In the genomic region with DNA sequence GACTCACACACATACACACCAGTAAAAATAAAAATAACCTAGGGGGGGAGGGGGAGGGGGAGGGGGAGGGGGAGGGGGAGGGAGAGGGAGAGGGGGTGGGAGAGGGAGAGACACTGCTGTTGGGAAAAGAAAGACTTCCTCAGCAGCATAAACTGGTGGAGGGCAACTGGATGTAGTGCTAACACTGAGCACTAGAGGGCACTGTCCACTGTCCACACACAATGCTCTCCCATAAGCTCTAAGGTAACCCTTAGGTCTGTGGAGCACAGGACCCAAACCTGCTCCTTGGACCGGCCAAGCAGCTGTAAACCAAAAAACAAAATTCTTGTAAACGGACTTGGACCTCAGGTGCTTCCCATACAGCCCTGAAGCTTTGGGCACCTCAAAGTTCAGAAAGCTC, we compare ENCODE assay signal across 9 mouse cellular contexts. TPM values are rescaled to one million over a fixed set of nuclear protein-coding genes. Genes with fewer than 3 reads are reported as not detected.
DNase-seq lines count a peak whose midpoint lies in the region; ATAC-seq lines count a peak whose summit lies in the region.
"Had no signal": no experiment of that assay in that cellular context is flagged by ENCODE, and none has a peak within 500 bp of the region (broad histone marks: within the 10 kb centered on the region; RNA-seq: fewer than 3 reads in every experiment).

No protein-coding gene starts in this region.

- H3K27ac ChIP-seq in intestine, embryonic 15.5 days, result no peak overlapping the region
- no peak overlapping the region for H3K27ac ChIP-seq in lung, embryonic 16.5 days (ENCODE audit: low read length)

- no peak overlapping the region for H3K4me2 ChIP-seq in intestine, embryonic 15.5 days (replicated peaks)
- no peak overlapping the region for H3K4me2 ChIP-seq in lung, embryonic 16.5 days (ENCODE audit: low read depth, low read length)

- 0 out of 2 replicates have a peak, but pooled peaks have one; percentile 34 for ATAC-seq in intestine, embryonic 15.5 days
- ATAC-seq in lung, embryonic 16.5 days (ENCODE audit: low read depth), result peak; percentile 80

- peak; percentile 51 for DNase-seq in gastrocnemius, postnatal 14 days
- DNase-seq in gastrocnemius, postnatal 4 days (ENCODE audit: low spot score in 2 of 2), result no peak
- DNase-seq in urinary bladder, postnatal 36 days (ENCODE audit: low spot score in 2 of 2), result peak; percentile 28 to 38
- DNase-seq in urinary bladder, postnatal 4 days (ENCODE audit: low spot score in 2 of 2), result no peak
- DNase-seq in cerebellum, postnatal 14 days, result peak; percentile 79 to 83
- peak; percentile 92 for DNase-seq in splenic B cell, adult 2 months (ENCODE audit: low read depth, low spot score)

- H3K4me1 ChIP-seq in intestine, embryonic 15.5 days (replicated peaks), result no peaks in the 10 kb centered on the region
- no peaks in the 10 kb centered on the region for H3K4me1 ChIP-seq in lung, embryonic 16.5 days (replicated peaks; ENCODE audit: control insufficient read depth, insufficient read depth, low read length)

- H3K9ac ChIP-seq in intestine, embryonic 15.5 days, result no peak overlapping the region
- no peak overlapping the region for H3K9ac ChIP-seq in lung, embryonic 16.5 days (ENCODE audit: low read length)

- whole genome bisulfite sequencing in intestine, embryonic 15.5 days, result 10% methylated on average over 2 of the region's 2 CpGs
- 3% methylated on average over 2 of the region's 2 CpGs for WGBS in lung, embryonic 16.5 days

- intact Hi-C loops in gastrocnemius, postnatal 14 days (cut with DNase I; ENCODE audit: low total_unique reads), result loop anchor here (2.0 to 5.0 kb wide), 2 partner anchors 64 to 90 kb away; no protein-coding TSS in a partner anchor

- H3K36me3 ChIP-seq in intestine, embryonic 15.5 days, result no peaks in the 10 kb centered on the region
- H3K36me3 ChIP-seq in lung, embryonic 16.5 days (ENCODE audit: control insufficient read depth, insufficient read depth, low read length), result no peaks in the 10 kb centered on the region
- H3K36me3 ChIP-seq in splenic B cell, adult 2 months (ENCODE audit: control insufficient read depth, insufficient read depth, low read length, poor library complexity, severe bottlenecking), result no peaks in the 10 kb centered on the region

- no peak overlapping the region for H3K4me3 ChIP-seq in intestine, embryonic 15.5 days (replicated peaks)
- H3K4me3 ChIP-seq in lung, embryonic 16.5 days (ENCODE audit: low read length), result no peak overlapping the region

- no peaks in the 10 kb centered on the region for H3K9me3 ChIP-seq in intestine, embryonic 15.5 days
- H3K9me3 ChIP-seq in lung, embryonic 16.5 days (ENCODE audit: control insufficient read depth, low read length), result no peaks in the 10 kb centered on the region

- no peaks in the 10 kb centered on the region for H3K27me3 ChIP-seq in intestine, embryonic 15.5 days (replicated peaks)
- H3K27me3 ChIP-seq in lung, embryonic 16.5 days (ENCODE audit: control insufficient read depth, insufficient read depth, low read depth, low read length), result no peaks in the 10 kb centered on the region
- no peaks in the 10 kb centered on the region for H3K27me3 ChIP-seq in splenic B cell, adult 2 months (ENCODE audit: control insufficient read depth, insufficient read depth, low read length, poor library complexity, severe bottlenecking)

RNA-seq across cellular contexts. Expression of gene Gh, which starts 1.0 kb away (rescaled TPM):
- total RNA-seq in gastrocnemius, postnatal 14 days (2021), result not detected
- not detected for total RNA-seq in gastrocnemius, postnatal 4 days (2021)
- polyA plus RNA-seq in intestine, embryonic 15.5 days (2015; fragmentation: Nextera tagmentation; extraction: Ambion mirVana), result not detected in 2 replicates
- polyA plus RNA-seq in lung, embryonic 16.5 days (2015; fragmentation: Nextera tagmentation; extraction: Ambion mirVana), result not detected in 2 replicates
- polyA plus RNA-seq: neural tube, embryonic 14.5 days had no signal

RNA-seq across cellular contexts. Expression of gene Cd79b, which starts 11.9 kb away (rescaled TPM):
- 1 to 10 TPM; 1.0 to 1.1 TPM for total RNA-seq in gastrocnemius, postnatal 14 days (2021)
- total RNA-seq in gastrocnemius, postnatal 4 days (2021), result 1 to 10 TPM; 1.3 to 1.5 TPM
- 2.9 and 3.0 TPM in 2 replicates for polyA plus RNA-seq in intestine, embryonic 15.5 days (2015; fragmentation: Nextera tagmentation; extraction: Ambion mirVana)
- polyA plus RNA-seq in lung, embryonic 16.5 days (2015; fragmentation: Nextera tagmentation; extraction: Ambion mirVana), result 4.7 and 6.8 TPM in 2 replicates

RNA-seq across cellular contexts. Expression of gene Tcam1, which starts 26.2 kb away (rescaled TPM):
- under 1 TPM; 0.07 to 0.12 TPM for total RNA-seq in gastrocnemius, postnatal 14 days (2021)
- under 1 TPM; 0.12 to 0.29 TPM for total RNA-seq in gastrocnemius, postnatal 4 days (2021)
- polyA plus RNA-seq in intestine, embryonic 15.5 days (2015; fragmentation: Nextera tagmentation; extraction: Ambion mirVana), result 0.31 and 0.33 TPM in 2 replicates
- polyA plus RNA-seq in lung, embryonic 16.5 days (2015; fragmentation: Nextera tagmentation; extraction: Ambion mirVana), result 0.26 and 0.29 TPM in 2 replicates
- polyA plus RNA-seq: neural tube, embryonic 14.5 days had no signal

RNA-seq across cellular contexts. Expression of gene Smarcd2, which starts 29.9 kb away (rescaled TPM):
- total RNA-seq in gastrocnemius, postnatal 14 days (2021), result 10 to 100 TPM; 20.3 to 22.6 TPM
- 10 to 100 TPM; 36.6 to 38.1 TPM for total RNA-seq in gastrocnemius, postnatal 4 days (2021)
- polyA plus RNA-seq in intestine, embryonic 15.5 days (2015; fragmentation: Nextera tagmentation; extraction: Ambion mirVana), result 60.6 and 61.5 TPM in 2 replicates
- 69.3 and 71.4 TPM in 2 replicates for polyA plus RNA-seq in lung, embryonic 16.5 days (2015; fragmentation: Nextera tagmentation; extraction: Ambion mirVana)

RNA-seq across cellular contexts. Expression of gene Psmc5, which starts 46.7 kb away (rescaled TPM):
- total RNA-seq in gastrocnemius, postnatal 14 days (2021), result 100 to 1,000 TPM; 133 to 137 TPM
- 100 to 1,000 TPM; 123 to 146 TPM for total RNA-seq in gastrocnemius, postnatal 4 days (2021)
- polyA plus RNA-seq in intestine, embryonic 15.5 days (2015; fragmentation: Nextera tagmentation; extraction: Ambion mirVana), result 247 and 259 TPM in 2 replicates
- 242 and 250 TPM in 2 replicates for polyA plus RNA-seq in lung, embryonic 16.5 days (2015; fragmentation: Nextera tagmentation; extraction: Ambion mirVana)

Comparison
In these comparisons a context has a peak if more than half of its experiments do, and no peak if none do; other contexts are left out.
1. DNase-seq: peak in gastrocnemius, postnatal 14 days (single experiment), urinary bladder, postnatal 36 days (2 of 2), cerebellum, postnatal 14 days (2 of 2) and splenic B cell, adult 2 months (single experiment); none in gastrocnemius, postnatal 4 days (0 of 2) and urinary bladder, postnatal 4 days (0 of 2).